Mouse (Mus musculus) gastrocnemius, postnatal 36 days (tissue): ENCODE data around the gene Dock4. TPM values are rescaled to one million over a fixed set of nuclear protein-coding genes. Genes with fewer than 3 reads are reported as not detected.

ENCODE experiments used
- DNase-seq, 2 experiments: peaks; one replicate each; pipeline ENCODE4 v3.0.0; 2022
- intact Hi-C: fragments of 180-260 bp; cut with DNase I; formaldehyde crosslinking; loops from one replicate; pipeline ENCODE4 v1.15.1; 2025
- total RNA-seq, 2 experiments: library from RNA; stranded (reverse); gene quantifications; 2 replicates each; pipeline ENCODE4 v1.2.3; 2021

Dock4 gene
- total RNA-seq, 2 experiments from 2014 or later, result 10.4 to 11.6 TPM

DNA sequence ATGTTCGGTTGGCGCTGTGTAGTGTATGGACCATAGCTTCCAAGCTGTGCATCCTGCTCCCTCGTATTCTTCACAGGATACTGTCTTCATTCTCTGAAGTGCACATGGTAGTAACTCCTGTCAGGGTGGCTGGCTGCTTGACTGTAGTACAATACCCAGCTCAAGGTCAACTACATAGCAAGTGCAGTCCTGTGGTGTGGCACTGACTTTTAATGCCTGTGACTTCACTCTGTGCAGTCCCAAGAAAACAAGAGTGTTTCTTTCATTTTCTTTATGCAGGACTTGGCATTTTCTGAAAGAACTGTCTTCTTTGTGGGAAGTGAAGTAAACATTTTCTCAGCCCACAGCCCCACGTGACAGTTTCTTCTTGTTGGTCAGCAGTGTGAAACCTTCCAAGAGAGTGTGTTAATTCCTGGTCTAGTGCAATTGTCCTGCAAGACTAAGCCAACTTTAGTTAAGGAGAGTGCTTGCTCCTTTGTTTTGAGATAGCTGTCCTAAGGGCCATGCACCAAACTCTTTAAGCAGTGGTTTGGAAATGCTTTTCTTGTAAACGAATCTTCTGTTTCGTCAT is 109.3 kb downstream of the Dock4 start:
- intact Hi-C loops, result no loop called here

DNA sequence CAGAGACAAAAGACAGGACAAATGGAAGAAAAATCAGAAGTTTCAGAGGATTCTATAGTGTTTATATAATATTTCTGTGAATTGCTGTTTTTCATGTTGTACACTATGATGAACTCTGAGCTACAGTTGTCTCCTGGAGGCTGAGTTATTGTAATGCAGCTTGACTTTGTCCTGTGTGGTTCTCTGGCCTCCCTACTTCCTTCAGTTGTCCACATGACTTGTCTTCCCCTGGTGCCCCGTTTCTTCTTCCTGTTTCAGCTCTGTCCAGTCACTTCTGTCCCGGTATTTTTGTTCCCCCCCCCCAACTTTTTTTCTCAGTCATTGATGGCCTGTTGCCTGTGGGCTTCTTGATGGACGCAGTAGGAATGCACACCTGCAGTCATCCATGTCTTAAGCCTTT is 112.8 kb downstream of the Dock4 start:
- intact Hi-C loops, result no loop called here
- no peak for DNase-seq

More for the DNA sequence above, 109.3 kb downstream of the Dock4 start:
- no peak for DNase-seq

DNA sequence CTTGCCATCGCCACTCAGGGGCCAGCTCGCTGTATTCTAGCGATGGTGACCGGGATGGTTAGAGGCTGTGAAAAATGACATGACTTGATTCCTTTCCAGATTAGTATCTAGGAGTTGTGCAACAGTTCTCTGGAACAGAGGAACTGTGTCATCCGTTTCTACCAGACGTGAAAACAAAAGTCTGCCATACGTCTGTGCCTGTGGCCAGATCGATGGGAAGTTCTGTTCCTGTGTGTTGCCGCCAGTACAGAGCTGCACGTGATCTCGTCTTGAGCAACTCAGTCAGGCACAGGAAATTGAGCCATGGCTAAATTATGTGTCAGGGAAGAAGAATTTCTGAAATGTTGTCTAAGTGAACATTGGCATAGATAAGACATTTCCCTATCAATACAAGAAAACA is 113.4 kb downstream of the Dock4 start:
- intact Hi-C loops, result no loop called here
- DNase-seq, result peak in 1 of 2 experiments; percentile 37

DNA sequence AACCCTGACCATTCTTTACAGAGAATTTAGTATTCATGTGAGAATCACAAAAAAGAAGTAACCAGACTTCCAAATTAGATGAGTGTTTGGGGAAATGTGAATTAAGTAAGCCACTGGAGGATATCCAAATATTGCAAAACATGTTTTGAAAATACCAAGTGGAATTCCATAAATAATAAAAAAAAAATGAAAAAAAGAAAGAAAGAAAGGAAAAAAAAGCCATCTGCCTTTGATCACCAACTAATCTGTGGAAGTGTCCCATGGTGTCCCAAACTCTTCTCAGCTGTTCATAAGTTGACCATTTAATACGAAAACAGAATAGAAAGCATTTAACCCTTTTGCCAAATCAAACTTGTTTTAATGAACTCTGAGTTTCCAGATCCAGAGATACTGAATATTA is 118.0 kb downstream of the Dock4 start:
- intact Hi-C loops, result no loop called here
- no peak for DNase-seq

DNA sequence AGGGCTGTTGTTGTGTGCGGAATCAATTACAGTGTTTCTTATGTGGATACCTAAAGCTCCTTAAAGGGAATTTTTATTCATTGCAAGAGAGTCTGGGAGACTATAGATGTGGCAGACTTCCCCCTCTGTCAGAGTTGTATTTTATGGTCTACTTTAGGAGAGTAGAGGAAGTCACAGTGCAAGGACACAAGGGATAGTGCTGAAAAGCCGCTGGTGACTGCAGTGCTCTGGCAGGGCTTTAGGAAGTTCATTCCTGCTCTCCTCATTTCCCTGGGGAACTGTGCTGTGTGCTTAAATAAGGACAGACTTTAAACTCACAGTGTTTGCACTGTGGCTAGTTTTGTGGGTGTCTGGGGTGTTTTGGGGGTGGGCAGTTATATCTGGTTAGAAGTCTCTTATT is 118.5 kb downstream of the Dock4 start:
- intact Hi-C loops, result no loop called here

DNA sequence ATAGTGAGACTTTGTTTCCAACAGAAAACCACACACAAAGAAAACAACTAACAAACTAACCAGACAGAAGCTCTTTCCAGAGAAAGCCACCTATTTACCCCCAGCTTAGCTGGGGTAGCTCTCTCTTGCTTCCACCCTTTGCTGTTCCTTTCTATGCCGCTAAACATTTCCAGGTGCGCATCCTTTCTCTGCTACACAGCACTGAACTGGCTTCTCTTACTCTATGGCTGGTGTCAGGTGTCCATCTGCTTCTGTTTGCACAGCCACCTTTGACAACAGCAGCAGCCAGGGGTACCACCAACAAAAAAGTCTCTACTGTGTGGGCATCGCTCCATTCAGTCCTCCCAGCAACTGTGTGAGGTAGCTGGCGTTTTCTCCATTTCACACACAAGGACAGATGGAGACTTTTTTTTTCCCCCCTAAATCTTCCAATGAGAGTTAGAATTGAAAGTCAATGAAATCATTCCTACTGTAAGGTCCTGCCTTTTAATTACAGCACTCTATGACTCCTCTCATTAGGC is 122.7 kb downstream of the Dock4 start:
- intact Hi-C loops, result no loop called here
- no peak for DNase-seq

More for the DNA sequence above, 118.5 kb downstream of the Dock4 start:
- DNase-seq, result no peak

DNA sequence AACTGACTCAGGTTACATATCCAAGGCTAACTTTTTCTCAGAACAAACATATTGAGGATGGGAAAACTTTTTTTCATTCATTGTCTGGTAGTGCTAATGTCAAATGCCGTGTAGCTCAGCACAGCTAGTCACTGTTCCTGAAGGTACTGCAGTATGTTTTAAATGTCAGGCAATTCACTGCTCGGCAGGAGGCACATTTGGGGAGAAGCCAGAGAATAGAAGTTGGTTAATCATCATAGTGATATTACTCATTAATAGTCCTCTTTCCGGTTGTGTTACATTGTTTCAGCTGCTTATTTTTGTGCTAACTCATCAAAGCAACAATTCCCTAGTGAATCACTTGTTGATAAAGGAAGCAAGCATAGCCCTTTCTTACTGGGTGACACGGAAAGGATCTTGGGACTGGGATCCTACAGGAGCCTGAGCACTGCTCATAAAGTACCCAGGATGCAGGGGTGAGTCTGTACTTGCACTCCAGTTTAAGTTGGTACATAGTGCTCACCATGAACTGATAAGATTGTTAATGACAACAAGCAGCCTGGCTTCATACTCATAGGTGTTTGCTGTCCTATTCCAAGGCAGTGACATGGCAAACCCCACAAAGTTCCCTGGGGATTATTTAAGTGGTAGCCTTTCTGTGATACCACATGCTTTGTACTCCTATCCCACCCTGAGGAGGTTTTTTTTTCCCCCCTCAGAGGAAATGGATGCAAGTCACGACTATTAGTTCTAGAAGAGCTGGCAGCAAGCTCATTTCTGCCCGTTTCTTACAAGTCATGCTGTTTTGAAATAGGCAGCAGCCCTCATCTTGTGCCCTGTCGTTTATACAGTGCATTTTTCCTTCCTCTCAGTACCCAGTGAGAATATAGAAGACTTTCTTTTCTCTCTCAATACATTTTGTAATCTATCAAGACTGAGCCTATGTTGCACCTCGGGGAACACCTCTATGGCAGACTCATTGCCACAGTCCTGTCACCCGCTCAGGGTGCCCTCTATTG is 123.5 kb downstream of the Dock4 start:
- intact Hi-C loops, result no loop called here
- no peak for DNase-seq

DNA sequence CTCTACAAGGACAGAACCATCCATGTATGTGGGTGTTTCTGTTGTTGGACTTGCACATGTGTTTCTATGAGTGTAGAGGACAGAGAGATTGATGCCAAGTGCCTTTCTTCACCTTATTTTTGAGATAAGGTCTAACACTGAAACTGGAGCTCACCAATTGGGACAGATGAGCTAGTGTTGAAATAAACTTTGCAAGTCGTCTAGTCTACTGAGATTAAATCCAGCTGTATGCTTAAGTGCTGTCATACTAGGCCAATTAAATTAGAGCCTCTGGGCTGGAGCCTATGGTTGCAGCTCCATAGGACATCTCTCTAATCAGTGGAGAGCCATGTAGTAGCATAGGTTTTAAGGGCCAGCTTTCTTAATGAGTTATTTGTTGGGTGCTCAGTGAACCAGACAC is 124.5 kb downstream of the Dock4 start:
- DNase-seq, result no peak
- intact Hi-C loops, result no loop called here

DNA sequence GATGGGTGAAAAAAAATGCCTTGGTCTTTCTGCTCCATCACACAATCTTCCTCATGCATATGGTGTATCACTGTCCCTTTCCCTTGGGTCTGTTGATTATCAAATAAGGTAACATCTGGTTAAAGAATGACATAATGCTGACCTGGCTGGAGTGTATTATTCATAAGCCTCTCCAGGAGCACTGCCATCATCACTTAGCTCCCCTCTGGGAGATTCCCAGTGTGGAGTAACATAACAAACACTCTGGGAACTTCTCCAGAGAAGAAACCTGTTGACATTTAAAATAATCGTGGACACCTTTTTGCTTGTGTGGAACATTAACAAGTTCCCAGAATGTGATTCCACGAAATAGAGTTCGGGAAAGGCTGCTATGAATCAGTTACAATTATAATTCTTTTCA is 128.3 kb downstream of the Dock4 start:
- intact Hi-C loops, result no loop called here
- DNase-seq, result no peak

DNA sequence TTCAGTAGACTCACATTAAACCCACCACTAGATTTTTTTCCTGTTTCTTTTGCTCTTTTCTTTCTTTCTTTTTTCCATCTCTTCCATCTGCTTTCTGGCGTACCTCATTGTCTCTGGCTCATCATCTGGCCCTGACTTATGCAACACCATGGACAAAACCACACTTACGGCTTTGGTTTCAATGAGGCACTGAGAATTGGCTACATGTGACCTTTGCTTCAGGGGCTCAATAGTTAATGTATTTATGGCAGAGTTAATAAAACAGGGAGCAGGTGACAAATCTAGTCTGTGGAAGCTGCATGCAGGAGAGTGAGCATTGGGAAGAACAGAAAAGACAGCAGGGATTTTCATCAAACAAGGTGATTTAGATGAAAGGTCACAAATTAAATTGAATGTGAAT is 131.0 kb downstream of the Dock4 start:
- intact Hi-C loops, result no loop called here
- no peak for DNase-seq

DNA sequence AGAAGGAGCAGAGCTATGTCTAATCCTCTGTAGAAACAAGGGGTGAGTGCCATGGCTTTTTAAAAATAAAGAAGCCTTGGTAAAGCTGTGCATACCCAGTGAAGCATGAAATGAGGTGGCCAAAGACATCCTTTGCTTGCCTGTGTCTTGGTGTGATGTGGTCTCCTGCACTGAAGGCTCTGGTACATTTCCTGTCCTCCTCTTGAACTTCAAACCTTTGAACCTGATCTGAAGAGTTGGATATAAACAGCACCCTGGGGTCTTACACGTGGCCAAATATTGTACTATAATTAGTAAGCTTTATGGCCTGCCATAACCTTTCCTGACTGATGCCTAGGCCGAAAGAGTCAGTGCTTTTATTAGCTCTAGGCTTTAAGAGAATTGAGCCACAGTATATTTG is 134.6 kb downstream of the Dock4 start:
- no peak for DNase-seq
- intact Hi-C loops, result no loop called here

DNA sequence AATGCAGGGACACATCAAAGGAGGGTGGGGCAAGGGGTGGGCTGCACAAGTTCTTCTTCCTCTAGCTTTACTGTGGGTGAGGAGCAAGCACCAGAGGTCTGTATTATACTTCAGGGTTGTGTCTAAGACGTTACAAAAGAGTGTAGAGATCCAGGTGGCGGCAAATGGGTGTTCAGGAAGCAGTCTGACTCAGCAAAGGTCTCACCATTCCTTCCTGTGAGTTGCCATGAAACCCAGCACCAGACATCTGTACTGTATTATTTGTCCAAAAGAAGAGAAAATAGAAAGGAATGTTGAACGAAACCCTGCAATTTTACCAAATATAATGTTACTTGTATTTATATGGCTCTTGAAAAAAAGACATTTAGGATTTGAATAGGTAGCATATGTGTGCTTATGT is 135.3 kb downstream of the Dock4 start:
- intact Hi-C loops, result no loop called here
- no peak for DNase-seq

DNA sequence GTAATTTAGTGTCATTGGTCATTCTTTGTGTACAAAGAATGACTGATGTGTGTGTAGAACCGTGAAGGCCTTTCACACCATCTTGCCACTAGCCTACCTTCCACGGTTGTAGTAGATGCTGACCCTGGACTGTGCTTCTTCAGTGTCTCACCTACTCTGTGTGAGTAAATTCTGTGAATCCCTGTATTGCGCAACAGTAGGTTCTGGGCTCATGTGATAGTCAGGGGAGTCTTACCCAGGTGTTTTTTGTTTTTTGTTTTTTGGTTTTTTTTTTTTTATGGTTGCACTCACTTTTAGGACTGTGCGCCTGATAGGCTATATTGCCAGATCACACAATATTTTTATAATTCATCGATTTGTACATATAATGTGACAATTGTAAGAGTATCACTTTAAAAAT is 136.3 kb downstream of the Dock4 start:
- intact Hi-C loops, result no loop called here
- no peak for DNase-seq

DNA sequence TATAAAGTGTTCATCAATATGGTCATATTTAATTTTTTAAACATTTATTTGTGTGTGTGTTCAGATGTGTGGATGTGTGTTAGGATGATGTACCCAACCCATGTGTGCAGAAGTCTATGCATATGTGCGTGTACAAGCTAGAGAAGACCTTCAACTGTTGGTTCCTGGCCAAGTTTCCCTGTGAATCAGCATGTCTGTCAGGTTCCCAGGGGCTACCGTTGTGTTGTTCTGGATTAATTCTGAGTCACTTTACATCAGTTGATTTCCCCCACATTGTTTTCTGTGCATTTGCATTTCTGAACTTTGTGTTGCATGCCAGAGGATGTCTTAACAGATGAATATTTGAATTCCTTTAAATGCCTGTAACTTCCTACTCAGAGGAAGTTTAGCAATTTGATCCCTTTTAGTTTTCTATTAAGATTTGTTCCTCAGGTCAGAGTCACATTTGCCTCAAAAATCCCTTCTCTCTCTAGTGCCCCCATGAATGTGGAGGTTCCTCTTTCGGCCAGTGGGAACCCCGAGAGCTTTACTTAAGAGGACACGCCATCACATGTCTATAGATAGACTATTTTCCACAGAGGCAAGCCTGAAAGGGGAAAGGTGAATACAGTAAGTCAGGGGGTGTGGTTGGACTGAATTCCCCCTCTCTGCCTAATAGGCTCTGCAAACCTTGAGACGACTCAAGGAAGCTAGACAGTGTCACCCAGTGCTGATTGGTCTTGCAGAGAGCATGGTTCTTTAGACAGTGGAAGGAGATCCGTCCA is 139.0 kb downstream of the Dock4 start:
- no peak for DNase-seq
- intact Hi-C loops, result no loop called here

DNA sequence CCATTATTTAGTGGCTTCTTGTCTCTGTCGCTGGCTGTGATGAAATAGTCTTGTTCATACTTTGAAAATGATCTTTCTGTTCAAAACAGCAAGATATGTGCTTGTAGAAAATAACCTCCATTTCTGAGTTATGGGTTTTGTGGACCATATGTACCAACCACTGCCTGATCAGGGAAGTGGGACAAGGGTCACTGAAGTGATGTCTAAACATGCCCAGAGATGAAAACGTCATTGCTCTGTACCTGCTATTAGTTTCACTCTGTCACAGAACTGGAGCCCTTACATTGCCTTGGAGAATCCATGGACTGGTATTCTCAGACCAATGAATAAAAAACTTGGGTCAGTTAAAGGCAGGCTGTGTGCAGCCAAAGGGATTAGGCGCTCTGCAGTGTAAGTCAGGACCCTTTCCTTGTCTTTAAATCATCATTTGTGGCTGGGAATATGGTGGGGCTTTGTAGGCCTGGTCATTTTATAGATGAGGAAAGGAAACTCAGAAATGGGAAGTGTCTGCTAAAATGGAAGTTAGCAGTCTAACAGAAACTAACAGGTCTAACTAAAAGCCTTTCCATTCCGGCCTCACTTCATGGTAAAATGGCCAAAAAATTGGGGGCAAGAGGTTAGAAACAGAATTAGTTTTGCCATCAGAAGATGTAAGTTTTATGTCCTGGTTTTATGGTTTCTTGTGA is 139.8 kb downstream of the Dock4 start:
- DNase-seq, result no peak
- intact Hi-C loops, result no loop called here

DNA sequence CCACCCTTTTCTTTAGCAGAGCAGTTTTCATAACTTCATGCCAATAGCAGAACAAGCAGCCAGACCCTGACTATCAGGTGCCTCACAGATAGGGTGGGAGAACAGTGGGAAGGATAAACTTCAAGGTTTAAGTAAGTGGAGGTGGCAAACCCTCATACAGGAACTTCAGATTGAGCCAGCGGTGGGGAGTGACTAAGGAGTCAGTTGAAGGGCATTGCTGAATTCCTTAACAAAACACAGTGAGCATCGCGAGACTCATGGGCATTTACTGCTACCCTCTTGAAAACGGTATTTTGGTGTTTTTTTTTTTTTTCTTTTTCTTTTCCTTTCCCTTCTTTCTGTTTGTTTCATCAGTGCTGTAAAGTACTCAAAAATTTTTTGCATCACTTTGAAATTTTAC is 148.4 kb downstream of the Dock4 start:
- intact Hi-C loops, result no loop called here

DNA sequence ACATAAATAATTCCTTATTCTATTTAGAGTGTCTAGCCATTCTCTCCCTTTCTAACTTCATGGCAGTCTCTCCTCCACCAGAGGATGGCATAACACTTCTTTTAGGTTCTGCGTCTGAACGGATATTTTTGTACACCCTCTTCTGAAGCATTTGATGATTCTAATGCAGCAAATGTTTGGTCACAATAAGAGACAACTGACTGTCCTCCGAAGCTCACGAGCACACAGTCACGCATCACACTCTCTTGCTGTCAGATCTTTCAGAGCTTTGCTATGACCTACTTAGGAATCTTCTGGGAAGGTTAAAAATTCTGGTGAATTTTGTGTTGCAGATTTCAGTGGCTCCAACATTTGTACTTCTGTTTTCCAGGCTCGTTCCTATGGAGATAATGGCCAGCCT is 149.7 kb downstream of the Dock4 start:
- intact Hi-C loops, result no loop called here
- DNase-seq, result no peak

More for the DNA sequence above, 148.4 kb downstream of the Dock4 start:
- DNase-seq, result no peak

DNA sequence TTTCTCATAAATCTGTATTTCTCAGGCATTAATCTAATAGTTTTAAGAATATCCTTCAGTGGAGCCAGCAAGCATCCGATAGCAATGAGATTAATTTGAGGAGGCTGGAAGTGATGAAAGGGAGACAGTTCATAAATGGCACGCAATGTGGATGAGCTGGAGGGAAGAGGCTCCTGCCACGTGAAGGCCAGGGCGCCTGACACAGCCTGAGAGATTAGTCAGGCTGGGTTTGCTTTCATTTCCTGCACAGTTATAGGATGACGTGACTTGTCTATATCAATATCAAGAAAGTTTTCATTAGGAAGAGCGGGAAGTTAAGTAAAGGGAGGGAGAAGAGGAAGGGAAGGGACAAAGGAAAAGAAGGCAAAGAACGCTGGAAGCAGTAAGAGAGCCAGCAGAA is 150.3 kb downstream of the Dock4 start:
- intact Hi-C loops, result no loop called here
- no peak for DNase-seq

DNA sequence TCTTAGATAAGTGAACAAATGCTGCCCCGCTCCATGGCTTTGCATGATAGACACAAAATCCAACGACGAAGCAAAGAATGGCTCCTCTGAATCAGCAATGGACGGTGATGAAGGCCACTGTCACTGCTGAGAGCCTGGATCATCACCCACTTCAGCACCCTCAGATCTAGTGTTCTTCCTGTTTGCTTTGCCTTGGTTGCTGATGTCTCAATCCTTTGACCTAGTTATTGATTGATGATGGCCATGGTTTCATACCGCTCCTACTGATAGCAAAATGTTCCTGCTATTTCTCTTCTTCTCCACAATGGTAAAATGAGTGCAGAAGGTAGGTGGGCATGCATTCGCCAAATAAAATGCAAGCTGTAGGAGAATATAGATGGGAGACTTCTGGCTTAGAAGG is 150.7 kb downstream of the Dock4 start:
- intact Hi-C loops, result no loop called here
- DNase-seq, result no peak

DNA sequence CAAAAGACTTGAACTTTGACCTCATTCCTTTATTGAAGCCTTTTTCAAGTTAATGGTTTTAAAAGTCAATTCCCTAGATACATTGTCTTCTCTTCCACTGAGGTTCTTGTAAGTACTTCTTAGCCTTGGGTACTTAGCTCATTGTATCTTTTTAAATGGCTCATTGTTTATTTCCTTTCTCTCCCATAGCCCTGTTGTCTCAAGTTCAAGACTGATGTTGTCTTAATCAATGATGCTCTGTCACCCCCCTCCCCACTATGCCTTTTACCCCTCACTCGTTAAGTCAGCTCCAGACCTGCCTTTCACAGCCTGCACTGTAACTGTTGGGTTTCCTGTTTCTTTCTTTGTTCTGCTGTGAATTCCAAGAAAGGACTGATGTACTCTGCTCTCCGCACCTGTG is 154.2 kb downstream of the Dock4 start:
- DNase-seq, result no peak
- intact Hi-C loops, result no loop called here

DNA sequence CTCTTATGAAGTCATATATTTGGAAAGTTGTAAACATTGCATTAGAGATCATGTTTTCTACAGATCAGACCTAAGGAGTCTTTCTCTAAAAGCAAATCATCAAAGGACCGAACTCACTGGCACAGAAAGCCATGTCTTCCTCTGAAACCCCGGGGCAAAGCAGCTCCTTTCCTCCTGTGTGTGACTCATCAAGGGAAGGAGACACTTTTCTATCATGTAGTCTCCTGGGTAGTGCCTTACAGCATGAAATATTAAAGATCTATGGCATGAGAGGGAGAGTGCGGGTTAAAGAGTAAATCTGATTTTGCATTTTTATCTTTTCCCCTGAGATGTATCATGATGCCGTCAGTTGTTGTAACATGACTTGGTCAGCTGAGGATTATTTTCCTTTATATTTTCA is 159.8 kb downstream of the Dock4 start:
- intact Hi-C loops, result no loop called here
- DNase-seq, result no peak
